Mouse (Mus musculus): ENCODE results near the gene Parp3. TPM values are rescaled to one million over a fixed set of nuclear protein-coding genes. Genes with fewer than 3 reads are reported as not detected.

The Parp3 gene
- polyA plus RNA-seq, 1 experiment from 2014 or later: 4.0 TPM

DNA sequence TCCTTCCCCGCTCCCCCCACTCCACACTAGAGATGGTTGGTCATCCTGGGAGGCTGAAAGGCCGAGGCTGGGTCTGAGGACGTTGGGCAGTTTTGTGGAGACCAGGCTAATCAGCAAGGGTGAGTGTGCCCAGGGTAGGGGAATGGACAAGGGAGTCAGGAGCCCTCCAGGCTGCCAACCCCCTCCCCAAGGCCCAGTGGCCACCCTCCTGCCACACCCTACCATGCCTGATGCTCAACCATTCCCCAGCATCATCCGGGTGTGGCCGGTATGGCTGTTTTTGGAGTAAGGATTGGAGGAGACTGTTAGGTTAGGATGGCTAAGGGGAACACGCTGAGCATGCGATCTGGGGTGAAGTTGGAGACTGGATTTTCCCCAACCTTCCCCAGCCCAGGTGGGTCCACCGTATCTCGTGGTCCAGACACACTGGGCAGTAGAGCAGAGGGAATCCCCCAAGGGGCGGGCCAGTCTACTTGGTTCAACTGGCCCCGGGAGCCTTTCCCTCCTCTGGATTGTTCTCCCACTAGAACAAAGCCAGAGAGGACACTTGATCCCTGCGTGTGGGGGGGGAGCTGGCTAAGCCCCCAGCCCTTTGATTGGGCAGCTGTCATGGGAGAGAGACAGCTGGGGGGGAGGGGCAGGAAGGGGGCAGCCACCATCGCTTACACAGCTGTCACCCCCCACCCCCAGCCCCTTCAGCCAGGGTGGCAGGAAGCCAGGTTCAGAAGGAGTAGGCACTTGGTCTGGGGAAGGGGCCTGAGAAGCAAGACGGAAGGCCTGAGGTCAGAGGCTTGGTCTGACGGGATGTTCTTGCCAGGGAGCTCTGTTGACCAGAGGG is 20.2 kb downstream of the Parp3 start:
- Histone ChIP-seq H3K4me1 (ENCODE audit: control insufficient read depth, insufficient read depth, low read length) (peaks cover 51% of the 10 kb centered on the region), H3K9ac (ENCODE audit: low read length) (peak overlapping the region; percentile 23), H3K27me3 (ENCODE audit: control insufficient read depth, insufficient read depth, low read length) (no peaks in the 10 kb centered on the region), H3K4me2 (ENCODE audit: low read depth, low read length) (peak overlapping the region; percentile 40; the same call in 1 of the 2 replicates), H3K9me3 (replicated peaks; ENCODE audit: control insufficient read depth, low read length) (no peaks in the 10 kb centered on the region), H3K27ac (ENCODE audit: low read length) (peak overlapping the region; percentile 65), H3K4me3 (ENCODE audit: low read length) (no peak overlapping the region), H3K36me3 (ENCODE audit: control insufficient read depth, insufficient read depth) (0 out of 2 replicates have a peak, but pooled peaks cover 9% of the 10 kb centered on the region)
- ATAC-seq (replicated peaks; ENCODE audit: extremely low read depth, insufficient read depth, low FRiP score): no peak
- WGBS: 39% methylated on average over 15 of the region's 15 CpGs

DNA sequence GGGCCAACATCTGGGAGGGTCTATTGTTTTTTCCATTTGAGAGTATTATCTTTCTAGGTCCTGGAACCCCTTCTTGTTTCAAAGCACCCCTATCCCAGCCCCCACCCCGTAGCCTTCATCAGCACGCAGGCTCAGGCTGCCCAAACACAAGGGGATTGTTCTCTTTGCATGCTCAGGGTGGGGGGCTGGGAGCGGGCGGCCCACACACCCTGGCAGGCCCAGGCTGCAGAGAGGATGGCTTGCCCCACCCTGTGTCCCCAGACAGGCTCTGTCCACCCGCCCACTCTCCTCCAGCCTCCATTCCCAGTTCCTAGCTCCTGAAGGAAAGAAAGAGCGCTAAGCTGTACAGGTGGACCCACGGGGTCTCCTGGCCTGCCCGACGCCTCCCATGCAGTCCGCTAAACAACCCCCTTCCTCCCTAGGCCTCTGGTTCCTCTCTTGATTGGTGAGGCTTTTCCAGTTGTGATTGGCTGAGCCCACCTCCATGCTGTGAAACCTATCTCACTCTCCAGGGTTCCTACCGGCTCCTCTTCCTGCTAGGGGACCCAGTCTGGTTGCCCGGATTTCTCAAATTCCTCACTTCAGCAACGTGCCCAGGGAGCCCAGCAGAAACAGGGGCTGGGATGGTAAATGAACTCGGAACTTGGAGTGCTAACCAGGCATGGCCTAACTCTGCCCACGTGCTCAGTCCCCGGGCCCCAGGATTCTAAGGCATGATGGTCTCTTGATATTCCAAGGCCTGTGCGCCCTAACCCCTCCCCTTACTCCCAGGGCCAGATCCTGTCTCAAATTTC is 21.7 kb downstream of the Parp3 start:
- Histone ChIP-seq H3K27ac (ENCODE audit: low read length) (peak overlapping the region; percentile 88), H3K4me1 (ENCODE audit: control insufficient read depth, insufficient read depth, low read length) (peaks cover 62% of the 10 kb centered on the region), H3K4me2 (ENCODE audit: low read depth, low read length) (peak overlapping the region; percentile 94), H3K36me3 (ENCODE audit: control insufficient read depth, insufficient read depth) (0 out of 2 replicates have a peak, but pooled peaks cover under 1% of the 10 kb centered on the region), H3K9ac (ENCODE audit: low read length) (peak overlapping the region; percentile 90), H3K27me3 (ENCODE audit: control insufficient read depth, insufficient read depth, low read length) (no peaks in the 10 kb centered on the region), H3K9me3 (replicated peaks; ENCODE audit: control insufficient read depth, low read length) (no peaks in the 10 kb centered on the region), H3K4me3 (ENCODE audit: low read length) (peak overlapping the region; percentile 76)
- 3% methylated on average over 17 of the region's 17 CpGs for WGBS
- 0 out of 2 replicates have a peak, but pooled peaks have one; percentile 5 for ATAC-seq (replicated peaks; ENCODE audit: extremely low read depth, insufficient read depth, low FRiP score)

- H3K4me3 ChIP-seq (ENCODE audit: low read length): peak overlapping the region; percentile 76
- no peaks in the 10 kb centered on the region for H3K36me3 ChIP-seq (ENCODE audit: control insufficient read depth, insufficient read depth)
- WGBS: 3% methylated on average over 20 of the region's 20 CpGs
- H3K27me3 ChIP-seq (ENCODE audit: control insufficient read depth, insufficient read depth, low read length): no peaks in the 10 kb centered on the region
- peak overlapping the region; percentile 94 for H3K4me2 ChIP-seq (ENCODE audit: low read depth, low read length)
- peak; percentile 1; the same call in 1 of the 2 replicates for ATAC-seq (replicated peaks; ENCODE audit: extremely low read depth, insufficient read depth, low FRiP score)
- no peaks in the 10 kb centered on the region for H3K9me3 ChIP-seq (replicated peaks; ENCODE audit: control insufficient read depth, low read length)
- peak overlapping the region; percentile 88 for H3K27ac ChIP-seq (ENCODE audit: low read length)
- H3K4me1 ChIP-seq (ENCODE audit: control insufficient read depth, insufficient read depth, low read length): peaks cover 62% of the 10 kb centered on the region
- peak overlapping the region; percentile 90 for H3K9ac ChIP-seq (ENCODE audit: low read length)
These were observed 22.5 kb downstream of the Parp3 start for GRCm38 (mm10) chr9:106454071-106454761.

GRCm38 (mm10) chr9:106453271-106454070 is 23.3 kb downstream of the Parp3 start, which contains the start of gene Pcbp4:
Gene Pcbp4 (plus strand): TSS chr9:106453291.
- Histone ChIP-seq H3K4me1 (ENCODE audit: control insufficient read depth, insufficient read depth, low read length) (peaks cover 63% of the 10 kb centered on the region), H3K36me3 (ENCODE audit: control insufficient read depth, insufficient read depth) (no peaks in the 10 kb centered on the region), H3K27ac (ENCODE audit: low read length) (peak within 1 kb of the TSS; percentile 88), H3K27me3 (ENCODE audit: control insufficient read depth, insufficient read depth, low read length) (no peaks in the 10 kb centered on the region), H3K9me3 (replicated peaks; ENCODE audit: control insufficient read depth, low read length) (no peaks in the 10 kb centered on the region), H3K4me2 (ENCODE audit: low read depth, low read length) (peak within 1 kb of the TSS; percentile 94), H3K9ac (ENCODE audit: low read length) (peak within 1 kb of the TSS; percentile 90), H3K4me3 (ENCODE audit: low read length) (peak within 1 kb of the TSS; percentile 76)
- under 1% methylated on average over 43 of the region's 74 CpGs for WGBS
- ATAC-seq (replicated peaks; ENCODE audit: extremely low read depth, insufficient read depth, low FRiP score): peak; percentile 78

DNA sequence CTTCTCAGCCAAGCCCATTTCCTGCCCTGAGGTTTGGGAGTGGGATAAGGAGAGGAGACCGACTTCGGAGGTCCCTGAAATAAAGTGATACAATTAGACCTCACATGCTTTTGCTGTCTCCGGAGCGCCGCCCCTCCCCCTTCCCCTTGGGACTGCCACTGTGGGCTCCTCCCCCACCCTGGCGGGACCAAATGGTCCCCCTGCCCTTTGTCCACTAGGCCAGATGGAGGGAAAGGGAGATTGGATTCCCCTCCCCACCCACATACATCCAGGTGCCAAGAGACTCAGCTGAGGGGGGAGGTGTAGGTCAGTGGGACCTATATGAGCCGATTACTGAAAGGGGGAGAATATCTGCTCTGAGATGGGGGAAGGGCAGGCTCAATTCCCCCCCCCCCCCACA is 23.9 kb downstream of the Parp3 start:
- Histone ChIP-seq H3K4me3 (ENCODE audit: low read length) (peak overlapping the region; percentile 76), H3K36me3 (ENCODE audit: control insufficient read depth, insufficient read depth) (no peaks in the 10 kb centered on the region), H3K4me2 (ENCODE audit: low read depth, low read length) (peak overlapping the region; percentile 94), H3K27ac (ENCODE audit: low read length) (peak overlapping the region; percentile 88), H3K9me3 (replicated peaks; ENCODE audit: control insufficient read depth, low read length) (no peaks in the 10 kb centered on the region), H3K9ac (ENCODE audit: low read length) (peak overlapping the region; percentile 82), H3K27me3 (ENCODE audit: control insufficient read depth, insufficient read depth, low read length) (no peaks in the 10 kb centered on the region), H3K4me1 (ENCODE audit: control insufficient read depth, insufficient read depth, low read length) (peaks cover 64% of the 10 kb centered on the region)
- no peak for ATAC-seq (replicated peaks; ENCODE audit: extremely low read depth, insufficient read depth, low FRiP score)
- 8% methylated on average over 7 of the region's 7 CpGs for WGBS

DNA sequence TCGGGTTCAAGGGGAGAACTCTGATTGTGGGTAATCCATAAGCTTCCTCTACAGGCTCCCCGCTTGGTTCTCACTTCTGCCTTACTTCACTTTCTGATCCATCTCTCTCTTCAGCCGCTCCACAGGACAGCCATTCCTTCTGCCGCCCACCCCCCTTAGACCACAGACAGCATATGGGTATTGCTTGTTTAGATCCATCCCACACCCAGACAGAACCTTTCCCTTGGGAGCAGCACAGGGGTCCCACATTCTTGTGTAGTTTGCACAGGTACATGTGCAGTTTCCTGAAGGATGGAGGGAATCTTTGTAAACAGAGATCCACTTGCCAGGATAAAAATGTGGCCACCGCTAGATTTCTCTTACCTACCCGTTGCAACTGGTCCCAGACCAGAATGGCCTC is 24.4 kb downstream of the Parp3 start:
- peak overlapping the region; percentile 94 for H3K4me2 ChIP-seq (ENCODE audit: low read depth, low read length)

DNA sequence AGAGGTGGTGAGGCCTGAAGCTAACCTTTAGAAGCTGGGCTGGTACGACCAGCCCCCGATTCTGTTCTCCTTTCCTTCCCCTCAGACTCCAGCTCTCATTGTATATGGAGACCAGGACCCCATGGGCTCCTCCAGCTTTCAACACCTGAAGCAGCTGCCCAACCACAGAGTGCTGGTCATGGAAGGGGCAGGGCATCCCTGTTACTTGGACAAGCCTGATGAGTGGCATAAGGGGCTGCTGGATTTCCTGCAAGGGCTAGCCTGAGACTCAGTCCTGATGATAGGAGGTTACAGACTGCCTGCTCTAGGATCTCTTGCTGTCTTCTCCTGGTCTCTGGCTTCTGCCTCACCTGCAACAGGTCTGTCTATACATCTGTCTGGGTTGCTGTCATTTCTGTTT is 24.9 kb downstream of the Parp3 start:
- Histone ChIP-seq H3K27ac (ENCODE audit: low read length) (no peak overlapping the region), H3K4me2 (ENCODE audit: low read depth, low read length) (no peak overlapping the region), H3K9ac (ENCODE audit: low read length) (no peak overlapping the region), H3K4me1 (ENCODE audit: control insufficient read depth, insufficient read depth, low read length) (peaks cover 57% of the 10 kb centered on the region), H3K27me3 (ENCODE audit: control insufficient read depth, insufficient read depth, low read length) (no peaks in the 10 kb centered on the region), H3K36me3 (ENCODE audit: control insufficient read depth, insufficient read depth) (no peaks in the 10 kb centered on the region), H3K9me3 (replicated peaks; ENCODE audit: control insufficient read depth, low read length) (no peaks in the 10 kb centered on the region), H3K4me3 (ENCODE audit: low read length) (no peak overlapping the region)
- WGBS: 50% methylated on average over 2 of the region's 2 CpGs
- no peak for ATAC-seq (replicated peaks; ENCODE audit: extremely low read depth, insufficient read depth, low FRiP score)

More for the DNA sequence above, 24.4 kb downstream of the Parp3 start:
- Histone ChIP-seq H3K27ac (ENCODE audit: low read length) (no peak overlapping the region), H3K9ac (ENCODE audit: low read length) (peak overlapping the region; percentile 82; the same call in 1 of the 2 replicates), H3K9me3 (replicated peaks; ENCODE audit: control insufficient read depth, low read length) (no peaks in the 10 kb centered on the region), H3K27me3 (ENCODE audit: control insufficient read depth, insufficient read depth, low read length) (no peaks in the 10 kb centered on the region), H3K4me1 (ENCODE audit: control insufficient read depth, insufficient read depth, low read length) (peaks cover 62% of the 10 kb centered on the region), H3K4me3 (ENCODE audit: low read length) (no peak overlapping the region), H3K36me3 (ENCODE audit: control insufficient read depth, insufficient read depth) (no peaks in the 10 kb centered on the region)
- ATAC-seq (replicated peaks; ENCODE audit: extremely low read depth, insufficient read depth, low FRiP score): no peak
- 54% methylated on average over 6 of the region's 6 CpGs for WGBS

GRCm38 (mm10) chr9:106451298-106451697 is 25.5 kb downstream of the Parp3 start:
- WGBS: 72% methylated on average over 11 of the region's 11 CpGs
- Histone ChIP-seq H3K36me3 (ENCODE audit: control insufficient read depth, insufficient read depth) (no peaks in the 10 kb centered on the region), H3K27ac (ENCODE audit: low read length) (no peak overlapping the region), H3K27me3 (ENCODE audit: control insufficient read depth, insufficient read depth, low read length) (no peaks in the 10 kb centered on the region), H3K9me3 (replicated peaks; ENCODE audit: control insufficient read depth, low read length) (no peaks in the 10 kb centered on the region), H3K4me2 (ENCODE audit: low read depth, low read length) (no peak overlapping the region), H3K4me1 (ENCODE audit: control insufficient read depth, insufficient read depth, low read length) (peaks cover 55% of the 10 kb centered on the region), H3K9ac (ENCODE audit: low read length) (no peak overlapping the region), H3K4me3 (ENCODE audit: low read length) (no peak overlapping the region)
- no peak for ATAC-seq (replicated peaks; ENCODE audit: extremely low read depth, insufficient read depth, low FRiP score)

All from heart, embryonic 16.5 days (tissue).